Mouse (Mus musculus) urinary bladder, postnatal 4 days (tissue): ENCODE measurements at regions not wholly inside any gene's neighbourhood (a gene's known extent, or its start where the extent isn't known, plus 50 kb on each side); places are given as distances from the start of the nearest gene placed in this dataset.

Experiments used
- DNase-seq, 2 experiments: peaks; one replicate each; pipeline ENCODE4 v3.0.0; 2021 to 2022; ENCODE audit warnings: low spot score in 2 of 2

GRCm38 (mm10) chr14:104008538-104008937 is 164.3 kb upstream of the Ednrb start:
- no peak for DNase-seq

DNA sequence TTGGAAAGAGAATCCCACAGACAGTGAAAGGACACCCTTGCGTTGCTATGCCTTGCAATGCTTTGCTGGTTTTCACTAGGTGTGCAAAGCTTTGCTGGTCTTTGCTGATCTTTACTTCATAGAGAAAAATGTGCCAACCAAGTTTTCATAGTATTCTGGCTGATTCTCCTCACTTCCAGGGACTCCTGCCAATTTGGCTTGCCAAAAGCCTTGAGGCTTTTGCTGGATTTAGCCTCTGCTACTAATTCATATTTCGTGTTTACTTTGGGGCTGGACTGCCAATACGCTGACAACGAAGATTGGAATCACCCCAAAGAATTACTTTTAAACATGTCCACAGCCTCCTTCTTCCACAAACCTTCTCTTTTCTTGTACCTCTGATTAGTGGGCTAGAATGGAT is 162.2 kb upstream of the Ednrb start:
- no peak for DNase-seq

- no peak for DNase-seq
Observed at GRCm38 (mm10) chr14:104005132-104005531, 160.9 kb upstream of the Ednrb start.

GRCm38 (mm10) chr14:104002421-104002820 is 158.2 kb upstream of the Ednrb start:
- no peak for DNase-seq

- DNase-seq = no peak
Observed at GRCm38 (mm10) chr14:103990418-103990817, 146.2 kb upstream of the Ednrb start.

DNA sequence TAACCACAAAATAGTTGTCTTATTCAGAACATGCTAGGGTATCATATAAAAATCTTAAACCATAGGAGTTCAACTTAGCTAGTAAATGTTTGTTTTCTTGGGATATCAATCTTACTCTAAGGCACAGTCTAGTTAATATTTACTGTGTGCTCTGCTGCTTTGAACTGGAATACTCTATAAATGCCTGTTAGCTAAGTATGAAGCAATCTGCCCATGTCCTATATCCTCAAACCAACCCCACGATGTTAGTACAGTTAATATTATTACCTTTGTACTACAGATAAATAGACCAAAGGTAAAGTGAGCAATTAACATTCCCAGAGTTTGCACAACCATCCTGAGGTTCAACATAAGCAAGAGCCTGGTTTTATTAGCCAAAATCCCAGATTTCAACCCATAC is 145.7 kb upstream of the Ednrb start:
- no peak for DNase-seq

DNA sequence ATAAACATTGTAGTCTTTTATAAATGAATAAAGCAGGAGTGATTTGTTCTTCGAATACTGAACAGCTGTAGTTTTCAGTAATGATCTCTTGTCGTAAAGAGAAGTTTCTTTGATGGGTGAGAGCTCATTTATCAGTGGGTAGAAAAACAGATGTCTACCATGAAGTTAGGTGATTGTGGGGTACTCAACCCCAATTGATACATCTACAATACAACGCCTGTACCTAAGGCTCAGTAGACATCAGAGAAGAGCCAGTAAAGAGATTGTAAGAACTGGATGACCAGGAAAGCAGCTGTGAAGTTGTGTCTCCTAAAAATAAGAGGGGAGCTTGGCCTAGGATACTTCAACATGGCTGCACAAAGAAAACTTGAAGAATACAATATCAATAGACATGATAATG is 143.1 kb upstream of the Ednrb start:
- DNase-seq = no peak

- DNase-seq = no peak
Observed at GRCm38 (mm10) chr14:103984349-103984748, 140.1 kb upstream of the Ednrb start.

DNA sequence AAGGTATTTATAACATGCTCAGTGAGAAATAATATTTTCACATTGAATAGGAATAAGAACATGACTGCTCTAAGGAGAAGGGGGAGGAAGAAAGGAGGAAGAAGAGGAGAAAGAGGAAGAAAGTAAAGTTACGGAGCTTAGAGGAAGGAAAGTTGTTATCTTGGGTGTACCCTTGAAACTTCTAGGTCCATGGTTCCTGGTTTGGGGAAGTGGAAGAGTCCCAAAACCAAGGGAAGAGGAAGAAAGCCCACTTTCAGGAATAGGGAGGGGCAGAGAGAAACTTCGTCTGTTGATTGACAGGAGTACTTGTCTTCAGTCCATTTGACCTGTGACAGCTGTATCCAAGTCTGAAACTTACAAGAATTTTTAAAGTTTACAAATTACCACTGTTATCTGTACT is 134.6 kb upstream of the Ednrb start:
- DNase-seq = no peak

DNA sequence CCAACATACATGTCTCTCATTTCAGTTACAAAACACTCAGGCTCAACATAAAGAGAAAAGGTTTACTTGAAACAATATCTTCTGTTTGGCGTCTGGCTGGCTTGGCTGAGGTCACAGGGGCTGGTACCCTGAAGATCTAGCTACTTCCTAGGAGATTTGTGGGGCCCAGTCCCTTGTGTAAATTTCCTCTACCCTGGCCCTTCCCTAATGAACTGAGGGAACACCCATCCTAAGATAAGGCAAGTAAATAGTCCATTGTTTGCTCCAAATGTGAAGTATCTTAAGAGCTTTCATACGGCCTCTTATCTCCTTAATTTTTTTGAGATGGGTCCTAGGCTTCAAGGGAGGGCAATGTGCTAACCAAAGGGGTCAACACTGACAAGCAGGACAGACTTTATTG is 133.6 kb upstream of the Ednrb start:
- no peak for DNase-seq

- no peak for DNase-seq
Observed at GRCm38 (mm10) chr14:103973955-103974354, 129.8 kb upstream of the Ednrb start.

- DNase-seq = no peak
Observed at GRCm38 (mm10) chr14:103973111-103973510, 128.9 kb upstream of the Ednrb start.

DNA sequence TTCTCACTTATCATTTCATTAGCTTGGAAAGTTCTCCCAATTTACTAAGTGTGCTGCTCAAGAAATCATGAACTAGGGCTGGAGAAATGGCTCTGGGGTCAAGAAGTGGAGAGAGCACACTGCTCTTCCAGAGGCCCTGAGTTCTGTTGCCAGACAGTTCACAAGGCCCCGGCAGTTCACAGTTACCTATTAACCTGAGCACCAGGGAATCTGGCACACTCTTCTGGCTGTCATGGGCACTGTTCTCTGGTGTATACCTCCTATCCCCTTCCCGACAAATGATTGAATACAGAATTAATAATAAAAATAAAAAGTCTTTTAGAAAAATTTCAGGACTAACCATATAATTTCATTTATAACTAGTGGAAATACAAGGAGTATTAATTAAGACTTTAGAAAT is 125.1 kb upstream of the Ednrb start:
- DNase-seq = no peak

GRCm38 (mm10) chr14:103966293-103966692 is 122.1 kb upstream of the Ednrb start:
- DNase-seq = no peak

- DNase-seq = no peak
Observed at GRCm38 (mm10) chr14:103962303-103962881, 118.2 kb upstream of the Ednrb start.

- DNase-seq = no peak
Observed at GRCm38 (mm10) chr14:103951899-103952298, 107.7 kb upstream of the Ednrb start.

GRCm38 (mm10) chr14:103949950-103950349 is 105.7 kb upstream of the Ednrb start:
- no peak for DNase-seq

- no peak for DNase-seq
Observed at GRCm38 (mm10) chr14:103948026-103948777, 104.0 kb upstream of the Ednrb start.

DNA sequence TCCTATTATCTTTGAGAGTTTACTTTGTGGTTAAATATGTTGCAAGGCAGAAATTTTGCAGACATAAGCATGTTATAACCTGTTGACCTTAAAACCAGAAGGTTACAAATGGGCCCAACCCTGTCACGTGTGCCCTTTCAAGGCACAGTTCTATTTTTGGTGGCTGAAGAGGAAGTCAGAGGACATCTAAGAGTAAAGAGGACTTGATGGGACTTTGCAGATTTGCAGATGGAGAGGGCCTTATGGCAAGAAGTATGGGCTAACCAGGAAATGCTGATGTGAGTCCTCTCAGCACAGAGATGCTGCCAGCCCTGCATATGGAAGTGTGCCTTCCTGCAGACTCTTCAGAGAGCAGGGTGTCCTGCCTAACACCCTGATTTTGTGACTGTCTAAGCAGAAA is 101.6 kb upstream of the Ednrb start:
- DNase-seq = no peak

DNA sequence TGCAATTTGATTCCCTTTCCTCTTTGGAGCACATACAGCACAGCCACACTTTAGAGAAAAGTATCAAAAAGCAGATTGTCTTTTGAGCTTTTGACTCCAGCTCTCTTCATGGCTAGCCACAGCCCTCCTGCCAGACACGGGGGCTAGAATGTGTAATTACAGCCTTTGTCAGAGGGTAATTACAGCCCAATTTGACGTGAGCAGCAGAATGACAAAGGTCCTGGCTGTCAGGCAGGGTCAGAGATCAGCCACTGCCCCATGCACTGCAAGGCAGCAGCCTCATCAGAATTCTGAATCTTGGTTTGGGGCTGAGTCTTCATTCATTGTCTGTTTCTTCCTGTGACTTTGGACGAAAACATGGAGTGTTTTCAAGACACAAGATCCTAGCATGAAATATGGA is 95.7 kb upstream of the Ednrb start:
- DNase-seq = no peak

- DNase-seq = no peak
Observed at GRCm38 (mm10) chr14:103938937-103939336, 94.7 kb upstream of the Ednrb start.

DNA sequence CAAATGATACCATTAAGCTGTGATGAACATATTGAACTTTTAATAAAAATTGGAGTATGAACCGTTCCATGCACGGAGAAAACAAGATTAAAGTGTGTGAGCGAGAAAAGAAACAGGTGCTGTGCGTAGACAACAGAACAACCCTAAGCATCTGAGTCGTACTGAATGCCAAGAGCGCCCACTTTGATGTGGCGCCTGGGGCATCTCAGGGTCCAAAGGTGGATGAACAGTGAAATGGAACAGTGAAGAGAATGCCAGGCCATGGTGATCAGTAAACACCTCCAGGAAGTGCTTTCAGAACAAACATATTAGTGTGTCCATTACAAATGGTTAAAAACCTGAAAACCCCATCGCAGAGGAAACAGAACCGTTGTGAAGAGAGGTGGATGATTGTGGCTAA is 94.0 kb upstream of the Ednrb start:
- no peak for DNase-seq

GRCm38 (mm10) chr14:103937700-103938099 is 93.5 kb upstream of the Ednrb start:
- no peak for DNase-seq

GRCm38 (mm10) chr14:103933813-103934212 is 89.6 kb upstream of the Ednrb start:
- DNase-seq = no peak
